Mouse (Mus musculus): ENCODE results near the gene Ccdc150. TPM values are rescaled to one million over a fixed set of nuclear protein-coding genes. Genes with fewer than 3 reads are reported as not detected.

Ccdc150 gene
- polyA plus RNA-seq (2016; fragmentation: Nextera tagmentation; extraction: Ambion mirVana): 0.50 and 1.00 TPM in 2 replicates

GRCm38 (mm10) chr1:54250158-54250866 lies at the start of gene Ccdc150:
TSS of gene Ccdc150 (plus strand) at chr1:54250683.
- peak within 1 kb of the TSS; percentile 62 for H3K4me3 ChIP-seq
- no peaks in the 10 kb centered on the region for H3K36me3 ChIP-seq
- no peaks in the 10 kb centered on the region for H3K9me3 ChIP-seq
- DNase-seq (ENCODE audit: low spot score): peak; percentile 96
- H3K27me3 ChIP-seq (ENCODE audit: insufficient read depth, poor library complexity, severe bottlenecking): no peaks in the 10 kb centered on the region
- peaks cover 11% of the 10 kb centered on the region for H3K4me1 ChIP-seq (replicated peaks)
- H3K27ac ChIP-seq: peak within 1 kb of the TSS; percentile 85
- 19% methylated on average over 33 of the region's 33 CpGs for WGBS

- Histone ChIP-seq H3K27me3 (ENCODE audit: insufficient read depth, poor library complexity, severe bottlenecking) (no peaks in the 10 kb centered on the region), H3K27ac (no peak overlapping the region), H3K9me3 (no peaks in the 10 kb centered on the region), H3K4me3 (no peak overlapping the region), H3K4me1 (replicated peaks) (no peaks in the 10 kb centered on the region), H3K36me3 (no peaks in the 10 kb centered on the region)
- WGBS: 94% methylated on average over 3 of the region's 3 CpGs
- no peak for DNase-seq (ENCODE audit: low spot score)
These were observed 30.2 kb upstream of the Ccdc150 start for GRCm38 (mm10) chr1:54220273-54220672.

GRCm38 (mm10) chr1:54242722-54243121 lies 7.8 kb upstream of the Ccdc150 start:
- no peak for DNase-seq (ENCODE audit: low spot score)
- H3K27ac ChIP-seq: no peak overlapping the region
- no peaks in the 10 kb centered on the region for H3K27me3 ChIP-seq (ENCODE audit: insufficient read depth, poor library complexity, severe bottlenecking)
- H3K9me3 ChIP-seq: no peaks in the 10 kb centered on the region
- no peaks in the 10 kb centered on the region for H3K4me1 ChIP-seq (replicated peaks)
- H3K36me3 ChIP-seq: no peaks in the 10 kb centered on the region
- H3K4me3 ChIP-seq: no peak overlapping the region
- 89% methylated on average over 4 of the region's 4 CpGs for WGBS

- Histone ChIP-seq H3K4me1 (replicated peaks) (no peaks in the 10 kb centered on the region), H3K36me3 (no peaks in the 10 kb centered on the region), H3K4me3 (no peak overlapping the region), H3K9me3 (no peaks in the 10 kb centered on the region), H3K27me3 (ENCODE audit: insufficient read depth, poor library complexity, severe bottlenecking) (no peaks in the 10 kb centered on the region), H3K27ac (no peak overlapping the region)
- 61% methylated on average over 3 of the region's 3 CpGs for WGBS
- DNase-seq (ENCODE audit: low spot score): no peak
These were observed 25.1 kb downstream of the Ccdc150 start for GRCm38 (mm10) chr1:54275552-54275951.

- Histone ChIP-seq H3K27me3 (ENCODE audit: insufficient read depth, poor library complexity, severe bottlenecking) (no peaks in the 10 kb centered on the region), H3K27ac (no peak overlapping the region), H3K36me3 (no peaks in the 10 kb centered on the region), H3K4me1 (replicated peaks) (no peaks in the 10 kb centered on the region), H3K9me3 (no peaks in the 10 kb centered on the region), H3K4me3 (no peak overlapping the region)
- WGBS: 93% methylated on average over 1 of the region's 1 CpGs
- DNase-seq (ENCODE audit: low spot score): no peak
These were observed 29.1 kb downstream of the Ccdc150 start for GRCm38 (mm10) chr1:54279628-54280027.

- Histone ChIP-seq H3K4me1 (replicated peaks) (no peaks in the 10 kb centered on the region), H3K27me3 (ENCODE audit: insufficient read depth, poor library complexity, severe bottlenecking) (no peaks in the 10 kb centered on the region), H3K4me3 (no peak overlapping the region), H3K27ac (no peak overlapping the region), H3K36me3 (no peaks in the 10 kb centered on the region), H3K9me3 (no peaks in the 10 kb centered on the region)
- WGBS: 92% methylated on average over 3 of the region's 3 CpGs
- no peak for DNase-seq (ENCODE audit: low spot score)
These were observed 30.2 kb downstream of the Ccdc150 start for GRCm38 (mm10) chr1:54280651-54281050.

GRCm38 (mm10) chr1:54306404-54306803 lies 55.9 kb downstream of the Ccdc150 start:
- H3K4me3 ChIP-seq: no peak overlapping the region

GRCm38 (mm10) chr1:54326647-54327046 lies 76.2 kb downstream of the Ccdc150 start:
- Histone ChIP-seq H3K4me1 (replicated peaks) (no peaks in the 10 kb centered on the region), H3K27ac (no peak overlapping the region), H3K27me3 (ENCODE audit: insufficient read depth, poor library complexity, severe bottlenecking) (no peaks in the 10 kb centered on the region), H3K9me3 (peaks cover 14% of the 10 kb centered on the region), H3K36me3 (no peaks in the 10 kb centered on the region), H3K4me3 (no peak overlapping the region)
- no peak for DNase-seq (ENCODE audit: low spot score)
- WGBS: 89% methylated on average over 2 of the region's 2 CpGs

More at GRCm38 (mm10) chr1:54306404-54306803, 55.9 kb downstream of the Ccdc150 start:
- Histone ChIP-seq H3K36me3 (no peaks in the 10 kb centered on the region), H3K9me3 (no peaks in the 10 kb centered on the region), H3K27ac (no peak overlapping the region), H3K27me3 (ENCODE audit: insufficient read depth, poor library complexity, severe bottlenecking) (no peaks in the 10 kb centered on the region), H3K4me1 (replicated peaks) (no peaks in the 10 kb centered on the region)
- no peak for DNase-seq (ENCODE audit: low spot score)
- 76% methylated on average over 2 of the region's 2 CpGs for WGBS

- no peak overlapping the region for H3K4me3 ChIP-seq
- H3K9me3 ChIP-seq: peaks cover 14% of the 10 kb centered on the region
- no peak overlapping the region for H3K27ac ChIP-seq
- DNase-seq (ENCODE audit: low spot score): no peak
- 91% methylated on average over 6 of the region's 6 CpGs for WGBS
- H3K36me3 ChIP-seq: no peaks in the 10 kb centered on the region
- no peaks in the 10 kb centered on the region for H3K27me3 ChIP-seq (ENCODE audit: insufficient read depth, poor library complexity, severe bottlenecking)
- H3K4me1 ChIP-seq (replicated peaks): no peaks in the 10 kb centered on the region
These were observed 77.5 kb downstream of the Ccdc150 start for GRCm38 (mm10) chr1:54327876-54328545.

- no peak overlapping the region for H3K4me3 ChIP-seq
- no peaks in the 10 kb centered on the region for H3K36me3 ChIP-seq
- no peaks in the 10 kb centered on the region; the same call in 1 of the 2 replicates for H3K9me3 ChIP-seq
- no peaks in the 10 kb centered on the region for H3K4me1 ChIP-seq (replicated peaks)
- H3K27ac ChIP-seq: no peak overlapping the region
- DNase-seq (ENCODE audit: low spot score): no peak
- no peaks in the 10 kb centered on the region for H3K27me3 ChIP-seq (ENCODE audit: insufficient read depth, poor library complexity, severe bottlenecking)
- 59% methylated on average over 4 of the region's 4 CpGs for WGBS
These were observed 82.5 kb downstream of the Ccdc150 start for GRCm38 (mm10) chr1:54332988-54333387.

GRCm38 (mm10) chr1:54354786-54355185 lies 104.3 kb downstream of the Ccdc150 start:
- Histone ChIP-seq H3K4me1 (replicated peaks) (no peaks in the 10 kb centered on the region), H3K9me3 (no peaks in the 10 kb centered on the region), H3K27me3 (ENCODE audit: insufficient read depth, poor library complexity, severe bottlenecking) (no peaks in the 10 kb centered on the region), H3K4me3 (no peak overlapping the region), H3K27ac (no peak overlapping the region), H3K36me3 (no peaks in the 10 kb centered on the region)
- no peak for DNase-seq (ENCODE audit: low spot score)
- 91% methylated on average over 4 of the region's 4 CpGs for WGBS

- DNase-seq (ENCODE audit: low spot score): no peak
- Histone ChIP-seq H3K27ac (no peak overlapping the region), H3K4me1 (replicated peaks) (no peaks in the 10 kb centered on the region), H3K9me3 (no peaks in the 10 kb centered on the region), H3K27me3 (ENCODE audit: insufficient read depth, poor library complexity, severe bottlenecking) (no peaks in the 10 kb centered on the region), H3K4me3 (no peak overlapping the region), H3K36me3 (no peaks in the 10 kb centered on the region)
- 86% methylated on average over 5 of the region's 5 CpGs for WGBS
These were observed 105.0 kb downstream of the Ccdc150 start for GRCm38 (mm10) chr1:54355485-54355884.

- H3K27me3 ChIP-seq (ENCODE audit: insufficient read depth, poor library complexity, severe bottlenecking): no peaks in the 10 kb centered on the region
- H3K27ac ChIP-seq: no peak overlapping the region
- WGBS: 86% methylated on average over 6 of the region's 6 CpGs
- DNase-seq (ENCODE audit: low spot score): no peak
- no peaks in the 10 kb centered on the region for H3K36me3 ChIP-seq
- no peaks in the 10 kb centered on the region for H3K9me3 ChIP-seq
- H3K4me1 ChIP-seq (replicated peaks): no peaks in the 10 kb centered on the region
- no peak overlapping the region for H3K4me3 ChIP-seq
These were observed 106.1 kb downstream of the Ccdc150 start for GRCm38 (mm10) chr1:54356566-54356965.

Measured in hindbrain, embryonic 10.5 days (tissue).